Mouse (Mus musculus) c-Kit-positive CD71-negative TER-119-negative erythroid progenitor cells, embryonic 14.5 days (primary cell): ENCODE results near the gene Hpcal1.

Source experiments
- DNase-seq: peaks from one replicate; pipeline ENCODE4 v3.0.0-alpha.2; 2013; ENCODE audit warnings: low read depth

Gene Hpcal1

GRCm38 (mm10) chr12:17712571-17712970 is 21.9 kb downstream of the Hpcal1 start:
- DNase-seq = no peak

GRCm38 (mm10) chr12:17715720-17716478 is 25.2 kb downstream of the Hpcal1 start:
- peak; percentile 47 for DNase-seq

GRCm38 (mm10) chr12:17717257-17717656 is 26.6 kb downstream of the Hpcal1 start:
- DNase-seq = no peak

GRCm38 (mm10) chr12:17718146-17718545 is 27.5 kb downstream of the Hpcal1 start:
- DNase-seq = no peak

- no peak for DNase-seq
Observed at GRCm38 (mm10) chr12:17721058-17721457, 30.4 kb downstream of the Hpcal1 start.

- no peak for DNase-seq
Observed at GRCm38 (mm10) chr12:17722452-17723181, 32.0 kb downstream of the Hpcal1 start.

- DNase-seq = no peak
Observed at GRCm38 (mm10) chr12:17723182-17723570, 32.5 kb downstream of the Hpcal1 start.

GRCm38 (mm10) chr12:17723999-17724398 is 33.3 kb downstream of the Hpcal1 start:
- DNase-seq = no peak

- no peak for DNase-seq
Observed at GRCm38 (mm10) chr12:17724412-17725090, 33.9 kb downstream of the Hpcal1 start.

GRCm38 (mm10) chr12:17725592-17725991 is 34.9 kb downstream of the Hpcal1 start:
- DNase-seq = no peak

- DNase-seq = no peak
Observed at GRCm38 (mm10) chr12:17726576-17727320, 36.1 kb downstream of the Hpcal1 start.

- DNase-seq = no peak
Observed at GRCm38 (mm10) chr12:17727676-17728339, 37.2 kb downstream of the Hpcal1 start.

- DNase-seq = no peak
Observed at GRCm38 (mm10) chr12:17729211-17729900, 38.7 kb downstream of the Hpcal1 start.

GRCm38 (mm10) chr12:17732006-17732405 is 41.4 kb downstream of the Hpcal1 start:
- DNase-seq = no peak

GRCm38 (mm10) chr12:17732546-17732945 is 41.9 kb downstream of the Hpcal1 start:
- no peak for DNase-seq

- no peak for DNase-seq
Observed at GRCm38 (mm10) chr12:17733114-17733904, 42.7 kb downstream of the Hpcal1 start.

GRCm38 (mm10) chr12:17736396-17736795 is 45.7 kb downstream of the Hpcal1 start:
- no peak for DNase-seq

GRCm38 (mm10) chr12:17736859-17737577 is 46.4 kb downstream of the Hpcal1 start:
- DNase-seq = no peak

GRCm38 (mm10) chr12:17737808-17738207 is 47.2 kb downstream of the Hpcal1 start:
- no peak for DNase-seq
